Mouse (Mus musculus) lung, adult 2 months (tissue): ENCODE results near the gene Hpcal1.

Source experiments
- CTCF ChIP-seq: fragments of 200-500 bp; IDR thresholded peaks from 2 replicates; pipeline ENCODE4 v1.5.1; 2011; ENCODE audit warnings: mild to moderate bottlenecking, low read length, control low read depth; ENCODE audit not compliant: insufficient read depth
- POLR2A ChIP-seq: fragments of 200-500 bp; IDR thresholded peaks from 2 replicates; pipeline ENCODE4 v1.6.1; 2011; ENCODE audit warnings: low read depth, mild to moderate bottlenecking, control low read depth, low read length, borderline replicate concordance; ENCODE audit errors: extremely low read depth

- no peak for TF ChIP-seq CTCF
- no peak for TF ChIP-seq POLR2A
These were observed 27.5 kb downstream of the Hpcal1 start for GRCm38 (mm10) chr12:17718146-17718545.
